Mouse (Mus musculus): Measurements from ENCODE around the gene Slc2a13. TPM values are rescaled to one million over a fixed set of nuclear protein-coding genes. Genes with fewer than 3 reads are reported as not detected.

Slc2a13 gene
- total and polyA plus RNA-seq, 2 experiments from 2014 or later, result 0.33 to 1.6 TPM

GRCm38 (mm10) chr15:91252956-91253355 lies 320.1 kb downstream of the Slc2a13 start:
- DNase-seq (ENCODE audit: low spot score), result no peak
- Histone ChIP-seq H3K4me3 (ENCODE audit: low read depth, low read length) (no peak overlapping the region), H3K27me3 (ENCODE audit: control insufficient read depth, insufficient read depth, low read length) (no peaks in the 10 kb centered on the region), H3K36me3 (replicated peaks; ENCODE audit: control insufficient read depth, insufficient read depth, low read length) (no peaks in the 10 kb centered on the region), H3K4me1 (ENCODE audit: control insufficient read depth, insufficient read depth) (no peaks in the 10 kb centered on the region), H3K9me3 (replicated peaks; ENCODE audit: control insufficient read depth, low read length) (no peaks in the 10 kb centered on the region), H3K9ac (replicated peaks; ENCODE audit: low read depth, low read length) (no peak overlapping the region), H3K4me2 (ENCODE audit: low read depth, low read length) (no peak overlapping the region), H3K27ac (ENCODE audit: low read depth) (no peak overlapping the region)
- 37% methylated on average over 8 of the region's 8 CpGs for WGBS
- ATAC-seq (ENCODE audit: insufficient read depth, low read depth), result no peak
- TF ChIP-seq CTCF (IDR thresholded peaks at IDR 0.05; ENCODE audit: low read depth) (0 out of 2 replicates have a peak, but pooled peaks have one; percentile 16), EP300 (IDR thresholded peaks at IDR 0.05; ENCODE audit: low read depth) (no peak)

DNA sequence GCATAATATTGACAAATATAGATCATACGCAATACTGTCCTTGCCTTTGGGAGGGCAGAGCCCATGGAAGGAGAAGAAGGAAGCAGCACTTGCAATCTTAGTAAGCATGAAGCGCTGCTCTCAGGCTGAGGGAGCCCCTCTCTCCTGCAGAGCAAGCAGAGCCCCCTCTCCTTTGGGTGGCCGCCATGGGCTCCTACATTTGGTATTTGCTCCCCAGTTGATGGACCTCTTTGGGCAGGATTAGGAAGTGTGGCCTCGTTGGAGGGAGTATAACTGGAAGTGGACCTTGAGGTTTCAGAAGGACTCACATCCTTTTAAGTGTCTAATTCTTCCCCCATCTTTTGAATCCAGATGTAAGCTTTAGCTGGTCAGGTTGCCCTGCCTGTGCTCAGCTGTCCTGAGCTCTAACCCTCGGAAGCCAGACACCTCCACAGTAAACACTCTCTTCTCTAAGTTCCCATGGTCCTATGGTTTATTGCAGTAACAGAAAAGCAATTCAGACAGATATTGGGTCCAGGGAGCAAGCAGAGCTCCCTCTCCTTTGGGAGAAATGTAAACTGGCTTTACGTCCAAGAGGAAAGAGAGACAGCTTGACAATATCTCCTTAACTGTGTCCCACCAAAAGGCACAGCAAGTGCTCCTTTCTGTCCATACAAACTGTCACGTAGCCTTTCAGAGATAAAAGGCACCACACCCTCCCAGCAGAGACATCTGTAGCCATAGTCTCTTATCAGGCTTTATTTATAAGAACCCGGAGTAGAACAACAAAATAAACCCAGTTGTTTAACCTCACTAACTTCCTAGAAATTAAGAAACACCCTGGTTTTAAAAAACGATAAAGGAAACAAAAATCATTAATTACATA lies 321.3 kb downstream of the Slc2a13 start:
- Histone ChIP-seq H3K36me3 (replicated peaks; ENCODE audit: control insufficient read depth, insufficient read depth, low read length) (no peaks in the 10 kb centered on the region), H3K4me1 (ENCODE audit: control insufficient read depth, insufficient read depth) (no peaks in the 10 kb centered on the region), H3K27ac (ENCODE audit: low read depth) (no peak overlapping the region), H3K9me3 (replicated peaks; ENCODE audit: control insufficient read depth, low read length) (no peaks in the 10 kb centered on the region), H3K4me3 (ENCODE audit: low read depth, low read length) (no peak overlapping the region), H3K4me2 (ENCODE audit: low read depth, low read length) (no peak overlapping the region), H3K27me3 (ENCODE audit: control insufficient read depth, insufficient read depth, low read length) (no peaks in the 10 kb centered on the region), H3K9ac (replicated peaks; ENCODE audit: low read depth, low read length) (no peak overlapping the region)
- DNase-seq (ENCODE audit: low spot score) (no peak), ATAC-seq (ENCODE audit: insufficient read depth, low read depth) (no peak)
- no peak for TF ChIP-seq CTCF (IDR thresholded peaks at IDR 0.05; ENCODE audit: low read depth)
- TF ChIP-seq EP300 (IDR thresholded peaks at IDR 0.05; ENCODE audit: low read depth), result no peak
- WGBS, result 58% methylated on average over 9 of the region's 9 CpGs

GRCm38 (mm10) chr15:91250815-91251214 lies 322.2 kb downstream of the Slc2a13 start:
- no peak for ATAC-seq (ENCODE audit: insufficient read depth, low read depth)
- Histone ChIP-seq H3K36me3 (replicated peaks; ENCODE audit: control insufficient read depth, insufficient read depth, low read length) (no peaks in the 10 kb centered on the region), H3K9ac (replicated peaks; ENCODE audit: low read depth, low read length) (no peak overlapping the region), H3K27ac (ENCODE audit: low read depth) (no peak overlapping the region), H3K4me1 (ENCODE audit: control insufficient read depth, insufficient read depth) (no peaks in the 10 kb centered on the region), H3K4me3 (ENCODE audit: low read depth, low read length) (no peak overlapping the region), H3K9me3 (replicated peaks; ENCODE audit: control insufficient read depth, low read length) (no peaks in the 10 kb centered on the region), H3K27me3 (ENCODE audit: control insufficient read depth, insufficient read depth, low read length) (no peaks in the 10 kb centered on the region), H3K4me2 (ENCODE audit: low read depth, low read length) (no peak overlapping the region)
- TF ChIP-seq EP300 (IDR thresholded peaks at IDR 0.05; ENCODE audit: low read depth) (no peak), CTCF (IDR thresholded peaks at IDR 0.05; ENCODE audit: low read depth) (no peak)
- WGBS, result 84% methylated on average over 6 of the region's 6 CpGs
- no peak for DNase-seq (ENCODE audit: low spot score)

DNA sequence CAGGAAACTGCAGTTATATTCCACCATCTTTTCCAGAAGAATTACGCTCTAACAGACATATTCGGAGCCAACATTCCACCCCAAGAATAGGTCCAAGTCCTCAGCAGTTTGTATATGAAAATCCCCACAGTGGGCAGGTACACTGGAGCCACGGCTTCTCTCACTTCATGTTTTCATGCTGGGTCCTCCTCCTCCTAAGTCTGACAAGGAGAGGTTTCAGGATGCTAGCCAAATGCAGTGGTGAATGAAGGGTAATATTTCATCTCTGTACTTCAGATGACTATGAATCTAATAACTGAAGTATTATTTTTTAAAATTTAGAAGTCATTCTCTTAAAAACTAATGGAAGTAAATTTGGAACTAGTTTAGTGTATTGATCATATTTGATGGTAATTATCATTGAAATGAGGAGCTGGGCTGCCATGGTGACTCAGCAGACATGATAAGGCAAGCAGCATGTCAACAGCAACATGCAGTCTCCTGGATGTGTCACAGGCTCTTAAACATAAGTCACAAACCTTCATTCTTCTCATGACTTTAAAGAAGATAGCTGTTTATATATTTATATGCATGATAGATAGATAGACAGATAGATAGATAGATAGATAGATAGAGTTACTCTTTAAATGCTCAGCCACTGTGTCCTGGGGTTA lies 332.3 kb downstream of the Slc2a13 start:
- DNase-seq (ENCODE audit: low spot score) (no peak), ATAC-seq (ENCODE audit: insufficient read depth, low read depth) (no peak)
- no peaks in the 10 kb centered on the region for H3K9me3 ChIP-seq (replicated peaks; ENCODE audit: control insufficient read depth, low read length)
- no peak overlapping the region for H3K9ac ChIP-seq (replicated peaks; ENCODE audit: low read depth, low read length)
- H3K27me3 ChIP-seq (ENCODE audit: control insufficient read depth, insufficient read depth, low read length), result no peaks in the 10 kb centered on the region
- no peak overlapping the region for H3K4me2 ChIP-seq (ENCODE audit: low read depth, low read length)
- H3K36me3 ChIP-seq (replicated peaks; ENCODE audit: control insufficient read depth, insufficient read depth, low read length), result no peaks in the 10 kb centered on the region
- H3K4me3 ChIP-seq (ENCODE audit: low read depth, low read length), result no peak overlapping the region
- 78% methylated on average over 3 of the region's 3 CpGs for WGBS
- H3K27ac ChIP-seq (ENCODE audit: low read depth), result no peak overlapping the region
- H3K4me1 ChIP-seq (ENCODE audit: control insufficient read depth, insufficient read depth), result no peaks in the 10 kb centered on the region
- TF ChIP-seq EP300 (IDR thresholded peaks at IDR 0.05; ENCODE audit: low read depth) (no peak), CTCF (IDR thresholded peaks at IDR 0.05; ENCODE audit: low read depth) (no peak)

DNA sequence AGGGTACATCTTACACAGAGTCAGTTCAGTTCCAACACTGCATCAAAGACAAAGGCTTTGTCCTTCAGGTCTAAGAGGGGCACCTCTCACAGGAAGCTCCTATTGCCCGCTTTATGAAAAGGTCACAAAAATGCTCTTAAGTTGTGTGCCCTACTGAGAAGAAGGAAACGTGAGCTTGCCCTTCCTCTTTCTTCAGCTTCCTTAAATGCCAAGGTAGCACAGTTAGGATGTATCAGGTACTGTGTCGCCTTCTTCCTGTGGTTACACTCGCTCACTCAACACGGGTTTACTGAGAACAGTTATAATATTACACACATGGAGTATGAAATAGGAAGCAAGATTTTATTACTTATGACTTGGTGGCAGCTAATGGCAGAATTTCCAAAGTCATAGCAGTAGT lies 335.8 kb downstream of the Slc2a13 start:
- H3K4me2 ChIP-seq (ENCODE audit: low read depth, low read length), result no peak overlapping the region
- no peaks in the 10 kb centered on the region for H3K36me3 ChIP-seq (replicated peaks; ENCODE audit: control insufficient read depth, insufficient read depth, low read length)
- no peaks in the 10 kb centered on the region for H3K27me3 ChIP-seq (ENCODE audit: control insufficient read depth, insufficient read depth, low read length)
- DNase-seq (ENCODE audit: low spot score) (no peak), ATAC-seq (ENCODE audit: insufficient read depth, low read depth) (no peak)
- H3K9me3 ChIP-seq (replicated peaks; ENCODE audit: control insufficient read depth, low read length), result no peaks in the 10 kb centered on the region
- H3K27ac ChIP-seq (ENCODE audit: low read depth), result no peak overlapping the region
- WGBS, result 82% methylated on average over 5 of the region's 5 CpGs
- H3K4me1 ChIP-seq (ENCODE audit: control insufficient read depth, insufficient read depth), result no peaks in the 10 kb centered on the region
- TF ChIP-seq EP300 (IDR thresholded peaks at IDR 0.05; ENCODE audit: low read depth) (no peak), CTCF (IDR thresholded peaks at IDR 0.05; ENCODE audit: low read depth) (no peak)
- H3K4me3 ChIP-seq (ENCODE audit: low read depth, low read length), result no peak overlapping the region
- H3K9ac ChIP-seq (replicated peaks; ENCODE audit: low read depth, low read length), result no peak overlapping the region

Other genes starting within 250 kb of the Slc2a13 start
- 4.1 and 5.3 TPM in 2 replicates for gene Lrrk2, start 99.9 kb upstream of the Slc2a13 start, total RNA-seq (2014; rRNA removed; ENCODE audit: low replicate concordance)
- gene Lrrk2, start 99.9 kb upstream of the Slc2a13 start, polyA plus RNA-seq (2015; fragmentation: Nextera tagmentation; extraction: Ambion mirVana), result 3.6 and 3.7 TPM in 2 replicates